Mouse (Mus musculus): ENCODE measurements at regions not wholly inside any gene's neighbourhood (a gene's known extent, or its start where the extent isn't known, plus 50 kb on each side); places are given as distances from the start of the nearest gene placed in this dataset.

- Histone ChIP-seq H3K27me3 (replicated peaks; ENCODE audit: control insufficient read depth, insufficient read depth, low read length) (no peaks in the 10 kb centered on the region), H3K4me1 (ENCODE audit: control insufficient read depth, insufficient read depth, low read length) (no peaks in the 10 kb centered on the region), H3K4me3 (ENCODE audit: low read depth, low read length) (no peak overlapping the region), H3K27ac (ENCODE audit: low read depth, low read length) (no peak overlapping the region), H3K9ac (ENCODE audit: low read length) (no peak overlapping the region), H3K9me3 (replicated peaks; ENCODE audit: control insufficient read depth, low read length) (no peaks in the 10 kb centered on the region), H3K36me3 (ENCODE audit: control insufficient read depth, insufficient read depth, low read length) (no peaks in the 10 kb centered on the region), H3K4me2 (ENCODE audit: low read length) (no peak overlapping the region)
- 86% methylated on average over 5 of the region's 5 CpGs for WGBS
- DNase-seq (ENCODE audit: low spot score) = no peak
- no peak for ATAC-seq
Measured at GRCm38 (mm10) chr8:8812807-8813167, 122.5 kb upstream of the Arglu1 start.

GRCm38 (mm10) chr8:8812051-8812806 is 121.9 kb upstream of the Arglu1 start:
- Histone ChIP-seq H3K4me1 (ENCODE audit: control insufficient read depth, insufficient read depth, low read length) (no peaks in the 10 kb centered on the region), H3K4me2 (ENCODE audit: low read length) (no peak overlapping the region), H3K36me3 (ENCODE audit: control insufficient read depth, insufficient read depth, low read length) (no peaks in the 10 kb centered on the region), H3K9ac (ENCODE audit: low read length) (no peak overlapping the region), H3K27me3 (replicated peaks; ENCODE audit: control insufficient read depth, insufficient read depth, low read length) (no peaks in the 10 kb centered on the region), H3K9me3 (replicated peaks; ENCODE audit: control insufficient read depth, low read length) (no peaks in the 10 kb centered on the region), H3K27ac (ENCODE audit: low read depth, low read length) (no peak overlapping the region), H3K4me3 (ENCODE audit: low read depth, low read length) (no peak overlapping the region)
- DNase-seq (ENCODE audit: low spot score) (no peak), ATAC-seq (no peak)
- 89% methylated on average over 21 of the region's 21 CpGs for WGBS

GRCm38 (mm10) chr8:8810928-8811327 is 120.6 kb upstream of the Arglu1 start:
- H3K4me3 ChIP-seq (ENCODE audit: low read depth, low read length) = no peak overlapping the region
- no peaks in the 10 kb centered on the region for H3K27me3 ChIP-seq (replicated peaks; ENCODE audit: control insufficient read depth, insufficient read depth, low read length)
- 73% methylated on average over 4 of the region's 4 CpGs for WGBS
- H3K9me3 ChIP-seq (replicated peaks; ENCODE audit: control insufficient read depth, low read length) = no peaks in the 10 kb centered on the region
- ATAC-seq = no peak
- no peak for DNase-seq (ENCODE audit: low spot score)
- no peak overlapping the region for H3K27ac ChIP-seq (ENCODE audit: low read depth, low read length)
- H3K4me2 ChIP-seq (ENCODE audit: low read length) = no peak overlapping the region
- H3K9ac ChIP-seq (ENCODE audit: low read length) = no peak overlapping the region
- no peaks in the 10 kb centered on the region for H3K4me1 ChIP-seq (ENCODE audit: control insufficient read depth, insufficient read depth, low read length)
- no peaks in the 10 kb centered on the region for H3K36me3 ChIP-seq (ENCODE audit: control insufficient read depth, insufficient read depth, low read length)

GRCm38 (mm10) chr8:8809835-8810439 is 119.6 kb upstream of the Arglu1 start:
- Histone ChIP-seq H3K27me3 (replicated peaks; ENCODE audit: control insufficient read depth, insufficient read depth, low read length) (no peaks in the 10 kb centered on the region), H3K4me2 (ENCODE audit: low read length) (no peak overlapping the region), H3K4me3 (ENCODE audit: low read depth, low read length) (no peak overlapping the region), H3K36me3 (ENCODE audit: control insufficient read depth, insufficient read depth, low read length) (no peaks in the 10 kb centered on the region), H3K4me1 (ENCODE audit: control insufficient read depth, insufficient read depth, low read length) (no peaks in the 10 kb centered on the region), H3K9me3 (replicated peaks; ENCODE audit: control insufficient read depth, low read length) (no peaks in the 10 kb centered on the region), H3K9ac (ENCODE audit: low read length) (no peak overlapping the region), H3K27ac (ENCODE audit: low read depth, low read length) (no peak overlapping the region)
- ATAC-seq = no peak
- no peak for DNase-seq (ENCODE audit: low spot score)
- WGBS = 71% methylated on average over 9 of the region's 9 CpGs

GRCm38 (mm10) chr8:8809349-8809748 is 119.0 kb upstream of the Arglu1 start:
- DNase-seq (ENCODE audit: low spot score) (no peak), ATAC-seq (no peak)
- Histone ChIP-seq H3K4me2 (ENCODE audit: low read length) (no peak overlapping the region), H3K4me3 (ENCODE audit: low read depth, low read length) (no peak overlapping the region), H3K4me1 (ENCODE audit: control insufficient read depth, insufficient read depth, low read length) (no peaks in the 10 kb centered on the region), H3K27me3 (replicated peaks; ENCODE audit: control insufficient read depth, insufficient read depth, low read length) (no peaks in the 10 kb centered on the region), H3K27ac (ENCODE audit: low read depth, low read length) (no peak overlapping the region), H3K9ac (ENCODE audit: low read length) (no peak overlapping the region), H3K9me3 (replicated peaks; ENCODE audit: control insufficient read depth, low read length) (no peaks in the 10 kb centered on the region), H3K36me3 (ENCODE audit: control insufficient read depth, insufficient read depth, low read length) (no peaks in the 10 kb centered on the region)
- WGBS = 91% methylated on average over 8 of the region's 8 CpGs

GRCm38 (mm10) chr8:8802761-8803340 is 112.5 kb upstream of the Arglu1 start:
- Histone ChIP-seq H3K9ac (ENCODE audit: low read length) (no peak overlapping the region), H3K27me3 (replicated peaks; ENCODE audit: control insufficient read depth, insufficient read depth, low read length) (no peaks in the 10 kb centered on the region), H3K36me3 (ENCODE audit: control insufficient read depth, insufficient read depth, low read length) (no peaks in the 10 kb centered on the region), H3K4me2 (ENCODE audit: low read length) (no peak overlapping the region), H3K9me3 (replicated peaks; ENCODE audit: control insufficient read depth, low read length) (no peaks in the 10 kb centered on the region), H3K4me1 (ENCODE audit: control insufficient read depth, insufficient read depth, low read length) (no peaks in the 10 kb centered on the region), H3K27ac (ENCODE audit: low read depth, low read length) (no peak overlapping the region), H3K4me3 (ENCODE audit: low read depth, low read length) (no peak overlapping the region)
- peak; percentile 63 for DNase-seq (ENCODE audit: low spot score)
- WGBS = 72% methylated on average over 6 of the region's 6 CpGs
- ATAC-seq = peak; percentile 66

- ATAC-seq (peak; percentile 46; the same call in 1 of the 2 replicates), DNase-seq (ENCODE audit: low spot score) (no peak)
- Histone ChIP-seq H3K4me2 (ENCODE audit: low read length) (no peak overlapping the region), H3K27me3 (replicated peaks; ENCODE audit: control insufficient read depth, insufficient read depth, low read length) (no peaks in the 10 kb centered on the region), H3K36me3 (ENCODE audit: control insufficient read depth, insufficient read depth, low read length) (no peaks in the 10 kb centered on the region), H3K27ac (ENCODE audit: low read depth, low read length) (peak overlapping the region; percentile 5; the same call in 1 of the 2 replicates), H3K4me3 (ENCODE audit: low read depth, low read length) (no peak overlapping the region), H3K9ac (ENCODE audit: low read length) (no peak overlapping the region), H3K9me3 (replicated peaks; ENCODE audit: control insufficient read depth, low read length) (no peaks in the 10 kb centered on the region), H3K4me1 (ENCODE audit: control insufficient read depth, insufficient read depth, low read length) (no peaks in the 10 kb centered on the region)
- WGBS = 38% methylated on average over 5 of the region's 5 CpGs
Measured at GRCm38 (mm10) chr8:8802317-8802716, 112.0 kb upstream of the Arglu1 start.

- Histone ChIP-seq H3K9ac (ENCODE audit: low read length) (no peak overlapping the region), H3K4me2 (ENCODE audit: low read length) (no peak overlapping the region), H3K36me3 (ENCODE audit: control insufficient read depth, insufficient read depth, low read length) (no peaks in the 10 kb centered on the region), H3K9me3 (replicated peaks; ENCODE audit: control insufficient read depth, low read length) (no peaks in the 10 kb centered on the region), H3K4me3 (ENCODE audit: low read depth, low read length) (no peak overlapping the region), H3K27me3 (replicated peaks; ENCODE audit: control insufficient read depth, insufficient read depth, low read length) (no peaks in the 10 kb centered on the region), H3K27ac (ENCODE audit: low read depth, low read length) (no peak overlapping the region), H3K4me1 (ENCODE audit: control insufficient read depth, insufficient read depth, low read length) (no peaks in the 10 kb centered on the region)
- WGBS = 85% methylated on average over 5 of the region's 5 CpGs
- ATAC-seq (no peak), DNase-seq (ENCODE audit: low spot score) (no peak)
Measured at GRCm38 (mm10) chr8:8801578-8801977, 111.3 kb upstream of the Arglu1 start.

GRCm38 (mm10) chr8:8797521-8797920 is 107.2 kb upstream of the Arglu1 start:
- ATAC-seq = no peak
- no peak for DNase-seq (ENCODE audit: low spot score)
- Histone ChIP-seq H3K36me3 (ENCODE audit: control insufficient read depth, insufficient read depth, low read length) (no peaks in the 10 kb centered on the region), H3K27me3 (replicated peaks; ENCODE audit: control insufficient read depth, insufficient read depth, low read length) (no peaks in the 10 kb centered on the region), H3K4me3 (ENCODE audit: low read depth, low read length) (no peak overlapping the region), H3K9ac (ENCODE audit: low read length) (no peak overlapping the region), H3K9me3 (replicated peaks; ENCODE audit: control insufficient read depth, low read length) (no peaks in the 10 kb centered on the region), H3K4me1 (ENCODE audit: control insufficient read depth, insufficient read depth, low read length) (no peaks in the 10 kb centered on the region), H3K27ac (ENCODE audit: low read depth, low read length) (no peak overlapping the region), H3K4me2 (ENCODE audit: low read length) (no peak overlapping the region)
- 58% methylated on average over 3 of the region's 3 CpGs for WGBS

Measured in forebrain, embryonic 14.5 days (tissue).